Mouse (Mus musculus) frontal cortex, postnatal 36 days (tissue): ENCODE data around the gene Kbtbd3.

Source experiments
- DNase-seq, 2 experiments: peaks; one replicate each; pipeline ENCODE4 v3.0.0; 2022; ENCODE audit warnings: low spot score in 2 of 2

The Kbtbd3 gene

DNA sequence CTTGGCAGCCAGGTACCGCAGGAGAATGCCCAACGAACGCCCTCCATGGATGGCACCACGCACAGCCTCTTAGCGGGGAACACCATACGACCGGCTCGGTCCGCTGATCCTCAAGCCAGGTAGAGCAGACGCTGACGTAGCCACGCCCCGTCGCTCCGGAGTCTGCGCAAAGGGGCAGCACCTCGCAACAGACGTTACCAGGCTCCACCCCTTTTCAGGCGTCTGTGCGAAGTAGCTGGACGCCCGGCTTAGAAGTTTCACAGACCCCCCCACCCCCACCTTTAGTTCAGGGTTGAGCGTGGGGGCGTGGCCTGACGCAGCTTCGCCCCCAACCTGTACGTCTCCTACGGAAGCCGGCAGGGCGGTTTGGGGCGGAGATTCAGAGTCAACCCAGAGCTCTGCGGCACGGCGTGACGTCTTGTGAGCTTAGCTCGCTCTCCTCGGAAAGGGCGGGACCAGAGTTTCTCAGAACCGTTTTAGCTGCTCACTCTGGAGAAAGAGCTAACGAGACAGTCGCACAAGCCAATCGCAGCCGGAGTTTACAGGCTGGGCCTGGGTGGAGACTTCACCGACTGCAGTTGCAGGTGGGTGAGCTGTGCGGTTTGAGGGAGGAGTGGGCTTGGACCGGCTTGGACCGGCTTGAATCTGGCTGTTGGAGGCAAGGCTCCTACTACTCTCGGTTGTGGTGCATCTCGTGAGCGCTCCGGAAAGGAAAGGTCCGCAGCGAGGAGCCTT is at the start of gene Kbtbd3, which contains the start of gene Aasdhppt:
Kbtbd3 (plus strand) TSS at position 483 of the 735 bp plus-strand sequence.
Aasdhppt (minus strand) TSS at position 121 of the 735 bp plus-strand sequence.
- peak; percentile 99 for DNase-seq

DNA sequence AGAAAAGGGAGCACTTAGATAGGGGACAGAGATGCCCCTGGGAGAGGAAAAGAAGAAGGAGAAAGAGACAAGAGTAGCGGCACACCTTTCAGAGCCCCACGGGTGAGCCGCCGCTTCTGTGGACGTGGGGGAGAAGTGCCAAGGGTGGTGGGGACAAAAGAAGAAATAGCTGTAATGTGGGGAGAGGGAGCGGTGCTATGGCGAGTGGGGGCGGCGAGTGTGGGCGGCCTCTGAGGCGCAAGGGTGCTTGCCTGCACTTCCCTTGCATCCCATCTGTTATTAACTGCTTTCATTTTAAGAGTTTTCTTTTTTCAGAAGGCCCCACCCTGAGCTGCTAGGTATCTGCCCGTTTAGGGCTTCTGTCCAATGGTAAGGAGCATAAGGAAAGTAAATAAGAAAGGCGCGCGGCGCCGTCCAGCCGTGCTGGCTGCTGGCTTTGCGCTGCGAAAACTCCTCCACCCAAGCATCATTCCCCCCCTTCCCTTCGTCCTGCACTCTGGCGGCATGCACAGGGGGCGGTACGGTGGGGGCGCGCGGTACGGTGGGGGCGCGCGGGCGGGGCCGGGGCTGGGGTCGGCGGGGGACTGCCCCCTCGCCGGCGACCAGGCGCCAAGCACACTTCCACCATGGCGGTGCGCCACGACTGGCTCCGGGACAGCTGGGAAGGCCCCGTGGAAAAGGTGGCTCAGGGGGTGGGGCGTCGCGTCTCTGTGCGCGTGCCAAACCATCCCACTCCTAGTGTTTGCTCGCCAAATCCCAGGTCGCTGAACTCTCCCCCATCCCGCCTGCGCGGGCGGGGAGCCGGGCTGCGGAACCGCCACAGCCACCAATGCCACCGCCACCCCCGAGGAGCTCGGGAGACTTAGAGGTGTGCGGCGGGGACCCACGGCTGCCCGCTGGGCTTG is 49.5 kb upstream of the Kbtbd3 start:
- DNase-seq: no peak

DNA sequence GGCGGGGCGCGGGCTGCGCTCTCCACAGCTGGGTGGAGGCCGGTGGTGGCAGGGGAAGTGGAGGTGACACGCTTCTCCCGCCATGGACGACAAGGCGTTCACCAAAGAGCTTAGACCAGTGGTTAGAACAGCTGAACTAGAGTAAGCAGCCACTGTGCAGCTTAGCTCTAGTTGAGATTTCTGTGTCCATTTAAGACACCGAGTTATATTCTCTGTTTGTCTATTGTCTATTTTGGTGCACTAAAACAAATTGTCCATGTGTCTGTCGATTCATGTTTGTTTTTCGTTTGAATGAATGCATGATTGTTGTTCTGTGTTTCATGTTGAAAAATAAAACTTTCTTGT is 48.9 kb upstream of the Kbtbd3 start:
- DNase-seq: no peak

DNA sequence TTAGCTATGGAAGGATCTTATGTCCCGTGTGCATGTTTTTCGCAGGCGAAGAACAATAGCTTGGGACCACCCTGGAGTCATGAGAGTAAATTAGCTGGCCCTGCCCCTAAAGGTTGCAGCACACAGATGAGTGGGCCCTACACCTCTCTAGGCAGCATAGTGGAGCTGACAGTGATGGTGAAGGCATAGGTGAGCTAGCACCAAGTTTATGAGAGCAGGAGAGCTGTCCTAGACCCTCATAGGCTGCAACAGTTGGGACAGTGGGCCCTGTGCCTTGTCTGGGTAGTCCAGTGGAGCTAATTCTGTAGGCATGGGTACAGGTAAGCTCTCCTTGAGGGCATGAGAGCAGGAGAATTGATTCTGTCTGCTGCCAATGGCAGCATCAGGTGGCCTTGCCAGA is 42.8 kb upstream of the Kbtbd3 start:
- DNase-seq: no peak

DNA sequence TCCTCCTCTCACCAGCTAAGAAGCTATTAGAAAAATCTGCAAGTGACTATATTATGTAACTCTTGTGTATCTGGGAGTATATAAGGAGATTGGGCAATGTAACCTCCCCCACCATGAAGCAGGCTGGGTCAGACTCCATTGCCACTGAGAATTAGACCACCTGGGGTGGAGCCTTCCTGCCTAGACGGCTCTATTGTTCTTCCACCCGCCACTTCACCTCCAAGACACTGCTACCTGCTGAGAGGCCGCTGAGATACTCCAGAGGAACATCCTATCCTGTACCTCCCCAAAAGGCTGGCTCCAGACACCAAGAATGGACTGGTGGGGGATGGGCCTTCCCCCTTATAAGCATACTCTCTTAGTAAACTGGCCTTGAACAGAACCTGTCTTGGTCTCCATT is 25.8 kb upstream of the Kbtbd3 start:
- DNase-seq: no peak

DNA sequence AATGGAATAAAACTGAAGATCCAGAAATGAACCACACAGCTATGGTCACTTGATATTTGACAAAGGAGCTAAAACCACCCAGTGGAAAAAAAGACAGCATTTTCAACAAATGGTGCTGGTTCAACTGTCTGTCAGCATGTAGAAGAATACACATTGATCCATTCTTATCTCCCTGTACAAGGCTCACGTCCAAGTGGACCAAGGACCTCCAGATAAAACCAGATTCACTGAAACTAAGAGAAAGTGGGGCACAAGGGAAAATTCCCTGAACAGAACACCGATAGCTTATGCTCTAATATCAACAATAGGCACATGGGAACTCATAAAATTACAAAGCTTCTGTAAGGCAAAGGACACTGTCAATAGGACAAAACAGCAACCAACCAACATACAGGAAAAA is 9.2 kb upstream of the Kbtbd3 start:
- DNase-seq: no peak

DNA sequence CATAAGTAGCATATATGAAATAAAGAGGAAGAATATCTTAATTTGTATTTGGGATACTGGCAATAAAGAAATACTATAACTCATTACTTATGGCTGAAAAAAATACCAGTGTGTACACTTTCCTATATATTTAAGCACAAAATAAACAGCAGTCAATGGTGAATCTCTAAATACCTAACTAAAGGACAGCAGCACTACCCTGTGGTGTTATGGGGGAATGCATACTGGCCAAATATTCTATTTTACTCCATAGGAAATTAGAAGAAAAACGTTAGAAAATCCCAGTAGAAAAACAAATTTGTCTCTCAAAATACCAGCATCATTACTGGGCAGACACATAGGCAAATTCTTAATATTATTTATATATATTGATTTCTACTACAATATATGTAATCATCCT is 4.8 kb upstream of the Kbtbd3 start:
- no peak for DNase-seq

DNA sequence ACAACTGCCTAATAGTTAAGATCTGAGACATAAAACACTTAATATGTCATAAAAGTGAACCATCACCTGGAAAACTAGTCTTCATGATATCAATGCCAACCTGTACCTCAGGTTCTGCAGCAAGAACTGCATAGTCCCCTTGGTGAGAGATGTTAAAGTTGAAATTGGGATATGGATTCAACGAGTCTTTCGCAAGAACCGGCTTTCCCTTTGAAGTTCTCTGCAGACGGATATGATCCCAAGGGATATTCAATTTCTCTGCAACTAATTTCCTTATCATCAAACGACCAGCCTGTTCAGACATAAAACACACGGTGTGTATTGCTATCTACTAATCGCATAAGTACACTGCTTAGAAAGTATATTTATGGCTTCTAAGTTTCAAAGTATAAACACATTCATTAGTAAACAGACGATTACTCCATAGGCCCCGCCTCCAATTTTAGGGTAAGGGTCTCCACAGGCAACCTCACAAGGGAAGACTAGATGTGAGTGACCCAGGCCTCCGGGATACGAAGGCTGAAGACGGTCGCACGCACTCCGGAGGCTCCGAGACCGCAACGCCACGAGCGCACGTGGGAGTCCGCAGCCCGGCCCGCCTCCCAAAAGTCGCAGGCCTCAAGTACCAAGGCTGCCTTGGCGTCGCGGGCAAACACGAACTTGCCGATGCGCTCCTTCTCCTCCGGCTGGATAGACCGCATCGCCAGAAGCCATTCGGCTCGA is 844 bp upstream of the Kbtbd3 start:
- DNase-seq: no peak

DNA sequence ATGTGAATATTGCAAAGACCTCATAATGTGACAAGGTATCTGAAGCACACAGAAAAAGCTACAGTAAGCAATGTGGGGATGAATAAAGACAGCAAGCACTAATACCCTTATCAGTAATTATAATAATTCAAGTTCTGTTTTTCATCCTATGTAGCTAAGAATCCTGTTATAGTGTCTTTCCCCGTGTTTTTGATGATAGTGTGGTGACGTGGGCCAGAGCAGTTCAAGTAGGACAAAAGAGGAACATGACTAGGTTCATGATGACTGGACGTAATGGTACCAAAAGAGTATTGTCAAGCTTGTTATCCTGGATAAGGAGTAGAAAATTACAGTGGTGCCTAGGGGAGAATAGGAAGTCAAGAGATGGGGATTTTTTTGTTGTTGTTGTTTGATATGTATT is 1.1 kb downstream of the Kbtbd3 start:
- DNase-seq: no peak

DNA sequence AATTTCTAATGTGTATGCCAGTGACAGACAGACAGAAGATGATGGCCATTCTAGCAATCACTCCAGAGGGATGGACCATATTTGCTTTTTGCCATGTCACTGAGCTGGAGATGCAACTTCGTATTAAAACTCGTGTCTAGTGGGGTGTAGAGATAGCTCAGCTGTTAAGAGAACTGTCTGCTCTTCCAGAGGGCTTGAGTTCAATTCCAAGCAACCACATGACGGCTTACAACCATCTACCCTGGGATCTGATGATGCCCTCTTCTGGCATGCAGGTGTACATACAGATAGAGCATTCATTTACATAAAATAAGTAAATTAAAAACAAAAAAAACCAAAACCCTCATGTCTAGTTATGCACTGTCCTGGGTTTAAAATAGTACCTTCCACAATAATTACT is 1.5 kb downstream of the Kbtbd3 start:
- DNase-seq: no peak

DNA sequence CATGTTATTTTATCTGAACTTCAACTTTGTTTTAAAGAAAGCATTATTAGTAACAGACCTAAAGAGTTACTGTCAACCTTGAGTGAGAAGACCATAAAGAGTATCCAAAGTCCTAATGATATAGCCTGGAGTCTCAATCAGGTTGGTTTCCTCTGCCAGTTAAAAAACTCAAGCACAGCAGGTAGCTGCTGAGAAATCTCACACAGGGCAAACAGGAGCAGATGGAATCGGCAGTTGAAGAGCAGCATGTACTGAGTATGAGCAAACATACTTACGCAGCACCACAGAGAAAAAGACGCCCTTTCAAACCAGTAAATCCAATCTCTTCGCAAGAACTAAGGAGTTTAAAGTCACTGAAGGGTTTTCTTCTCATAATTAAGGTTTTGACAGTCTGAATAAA is 4.3 kb downstream of the Kbtbd3 start:
- no peak for DNase-seq

DNA sequence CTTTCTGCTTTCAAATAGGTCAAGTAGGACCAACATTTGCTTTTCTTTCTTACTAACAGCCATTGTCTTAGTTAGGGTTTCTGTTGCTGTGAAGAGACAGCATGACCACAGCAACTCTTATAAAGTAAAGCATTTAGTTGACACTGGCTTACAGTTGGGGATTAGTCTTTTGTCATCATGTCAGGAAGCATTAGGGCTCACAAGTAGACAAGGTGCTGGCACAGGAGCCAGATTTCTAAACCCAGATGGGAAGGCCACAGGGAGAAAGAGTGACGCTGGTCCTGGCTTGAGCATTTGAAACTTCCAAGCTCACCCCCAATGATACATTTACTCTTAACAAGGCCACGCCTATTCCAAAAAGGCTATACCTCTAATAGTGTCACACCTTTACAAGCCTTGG is 6.1 kb downstream of the Kbtbd3 start:
- no peak for DNase-seq

DNA sequence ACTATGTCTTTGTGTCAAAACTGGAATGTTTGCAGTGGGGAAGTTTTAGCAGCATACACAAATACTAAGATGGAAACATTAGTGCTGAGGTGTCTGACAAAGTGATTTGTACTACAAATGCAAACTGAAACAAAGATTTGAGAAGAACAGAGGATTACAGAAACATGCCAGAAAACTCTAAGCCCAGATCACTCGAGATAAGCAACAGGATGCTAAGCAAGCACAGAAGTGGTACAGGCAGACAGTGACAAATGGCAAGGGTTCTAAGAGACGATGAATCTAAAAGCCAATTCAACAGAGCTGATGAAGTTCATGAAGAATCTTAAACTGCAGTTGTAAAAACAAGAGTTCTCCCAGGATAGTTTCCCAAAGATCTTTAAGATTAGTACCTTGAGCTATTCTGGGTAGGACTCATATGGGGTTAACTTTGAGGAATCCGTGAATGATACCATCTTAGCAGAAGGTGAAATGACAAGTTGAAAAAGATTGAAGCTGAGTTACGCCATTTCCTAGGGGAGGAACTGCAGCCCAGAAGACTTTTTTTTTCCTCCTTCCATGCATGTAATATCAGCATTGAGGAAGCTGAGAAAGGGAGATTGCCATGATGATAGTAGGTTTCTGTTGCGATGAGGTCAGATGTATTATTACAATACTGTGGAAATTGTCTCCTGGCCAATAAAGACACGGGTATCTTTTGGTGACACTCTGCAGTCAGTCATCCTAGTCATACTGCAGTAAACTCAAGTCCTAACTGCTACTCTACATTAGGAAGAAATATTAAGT is 9.5 kb downstream of the Kbtbd3 start:
- no peak for DNase-seq

DNA sequence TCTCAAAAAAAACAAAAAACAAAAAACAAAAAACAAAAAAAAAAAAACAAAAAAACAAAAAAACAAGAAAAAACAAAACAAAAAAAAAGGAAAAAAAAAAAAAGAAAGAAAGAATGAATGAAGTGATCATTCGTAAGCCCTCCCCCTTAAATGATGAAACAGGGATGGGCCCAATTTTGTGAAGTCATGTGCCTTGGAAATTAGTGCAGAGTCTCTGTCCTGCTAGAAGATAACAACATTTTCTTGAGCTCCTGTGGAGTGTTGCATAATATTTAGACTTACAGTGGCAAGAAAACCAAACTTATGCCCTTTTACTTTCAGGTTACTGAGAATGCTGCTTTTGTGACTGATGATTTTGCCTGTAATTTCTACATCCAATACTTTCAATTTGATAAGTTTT is 43.5 kb downstream of the Kbtbd3 start:
- DNase-seq: no peak

DNA sequence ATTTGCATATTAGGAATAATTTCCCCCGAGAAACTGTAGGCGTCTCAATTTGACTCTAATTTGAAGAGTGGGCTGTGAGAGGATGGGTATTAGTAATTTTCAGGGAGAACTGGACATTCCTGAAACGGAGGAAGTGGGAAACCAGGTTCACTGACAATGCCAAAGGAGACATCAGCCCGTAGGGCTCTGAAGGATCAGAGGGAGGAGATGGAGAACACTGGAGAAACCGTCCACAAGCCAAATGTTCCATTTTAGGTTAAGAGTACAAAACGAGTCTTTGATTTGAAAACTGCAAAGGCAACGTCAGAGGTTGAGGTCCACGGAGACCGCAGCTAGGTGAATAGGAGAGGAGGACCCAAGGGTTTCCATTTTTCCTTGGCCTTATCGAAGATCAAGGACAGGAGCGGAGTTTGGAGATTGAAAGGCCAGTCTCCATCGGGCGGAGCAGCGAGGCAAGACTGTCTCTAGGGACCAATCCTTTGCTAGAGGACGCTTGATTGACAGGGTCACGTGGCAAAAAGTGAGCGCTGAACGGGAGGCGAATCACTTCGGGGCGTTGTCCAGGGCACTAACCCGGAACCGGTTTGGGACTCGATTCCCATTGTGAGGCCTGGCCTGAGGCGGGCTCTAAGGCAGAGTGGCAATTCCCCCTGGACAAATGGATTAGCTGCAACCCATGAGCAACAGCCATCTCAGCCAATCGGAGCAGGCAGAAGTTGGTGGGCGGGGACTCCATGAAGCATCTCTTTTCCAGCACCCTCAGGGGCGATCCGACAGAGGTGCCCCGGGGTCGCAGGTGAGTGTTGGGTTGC is 66.4 kb downstream of the Kbtbd3 start, which contains the start of gene Msantd4:
Msantd4 (plus strand) TSS at position 735 of the 812 bp plus-strand sequence.
- DNase-seq: peak; percentile 98 to 99

DNA sequence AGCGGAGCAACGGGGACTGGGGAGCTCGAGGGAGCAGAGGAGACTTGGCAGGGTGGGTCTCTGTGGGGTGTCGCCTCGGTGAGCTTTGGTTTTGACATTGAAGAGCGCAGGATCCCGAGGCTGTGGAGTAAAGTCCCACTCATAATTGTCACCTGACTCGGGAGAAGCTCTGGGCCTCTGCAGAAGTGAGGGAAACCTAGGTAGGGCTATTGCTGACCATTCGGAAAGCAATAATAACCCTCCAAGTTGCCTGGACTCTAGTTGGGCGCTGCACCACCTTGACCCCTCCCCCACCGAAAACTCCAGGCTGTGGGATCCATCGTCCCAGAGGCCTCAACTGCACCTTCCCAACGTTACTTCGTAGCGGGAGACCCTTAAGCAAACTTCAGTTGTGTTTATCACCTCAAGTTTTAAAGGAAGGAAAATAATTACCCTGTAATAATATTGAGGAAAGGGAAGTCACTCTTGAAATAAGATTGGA is 67.0 kb downstream of the Kbtbd3 start:
- DNase-seq: no peak
